Mouse (Mus musculus): ENCODE data around the gene Plxnd1. TPM values are rescaled to one million over a fixed set of nuclear protein-coding genes. Genes with fewer than 3 reads are reported as not detected.

The Plxnd1 gene
- total and polyA plus RNA-seq, 3 experiments = 58.8 to 90.6 (median 79.9) TPM

DNA sequence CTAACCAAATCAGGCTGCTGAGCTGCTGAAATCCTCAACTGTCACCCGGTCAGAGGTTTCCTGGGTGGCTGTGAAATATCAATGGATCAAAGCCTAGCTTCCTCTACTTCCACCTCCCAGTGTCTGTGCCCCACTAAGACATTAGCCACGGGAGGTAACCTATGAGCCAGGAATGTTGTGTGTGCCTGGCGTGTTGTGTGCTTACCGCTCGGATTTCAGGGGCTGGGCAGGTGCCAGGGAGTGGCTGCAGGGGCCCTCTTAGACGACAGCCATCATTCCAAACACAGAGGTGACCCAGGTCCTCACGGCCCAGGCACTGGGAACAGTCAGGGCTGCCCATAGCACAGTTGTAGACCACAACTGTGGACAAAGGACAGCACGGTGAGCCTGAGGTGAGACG is 25.7 kb downstream of the Plxnd1 start:
- Histone ChIP-seq H3K4me1 (ENCODE audit: control insufficient read depth, insufficient read depth, low read length) (peaks cover 21% of the 10 kb centered on the region), H3K36me3 (ENCODE audit: control insufficient read depth, insufficient read depth, low read length) (peaks cover 7% of the 10 kb centered on the region), H3K9ac (ENCODE audit: low read depth, low read length) (no peak overlapping the region), H3K27ac (peak overlapping the region; percentile 15), H3K79me2 (replicated peaks; ENCODE audit: control insufficient read depth, insufficient read depth, low read length) (no peaks in the 10 kb centered on the region), H3K27me3 (ENCODE audit: control insufficient read depth, insufficient read depth, low read length) (no peaks in the 10 kb centered on the region), H3K4me3 (no peak overlapping the region)
- 66% methylated on average over 9 of the region's 9 CpGs for WGBS
- TF ChIP-seq POLR2A (IDR thresholded peaks at IDR 0.05; ENCODE audit: insufficient read depth, low read depth, low read length) = no peak
- no peak for TF ChIP-seq CTCF (IDR thresholded peaks at IDR 0.05)
- no peak for TF ChIP-seq EP300 (IDR thresholded peaks at IDR 0.05; ENCODE audit: insufficient read depth, low read depth, low read length)
- intact Hi-C loops (cut with DNase I) = no loop called here
- DNase-seq = no peak

DNA sequence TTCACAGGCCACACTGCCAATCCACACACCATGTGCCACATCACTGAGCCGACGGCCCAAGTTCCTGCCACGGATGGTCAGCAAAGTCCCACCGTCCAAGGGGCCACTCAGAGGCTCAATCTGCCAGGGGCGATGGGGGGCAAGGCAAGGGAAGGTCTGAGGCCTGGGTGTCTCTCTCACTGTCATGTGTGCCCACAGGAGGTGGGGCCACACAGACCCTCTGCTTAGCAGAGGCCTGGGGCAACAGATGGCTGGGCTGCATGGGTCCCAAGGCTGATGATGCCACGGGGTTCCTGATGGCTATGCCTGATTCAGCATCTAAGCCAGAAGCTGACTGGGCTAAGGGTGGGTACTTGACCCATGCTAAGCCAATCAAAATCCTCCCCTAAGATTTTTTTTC is 26.1 kb downstream of the Plxnd1 start:
- Histone ChIP-seq H3K9ac (ENCODE audit: low read depth, low read length) (no peak overlapping the region), H3K79me2 (replicated peaks; ENCODE audit: control insufficient read depth, insufficient read depth, low read length) (no peaks in the 10 kb centered on the region), H3K4me1 (ENCODE audit: control insufficient read depth, insufficient read depth, low read length) (peaks cover 19% of the 10 kb centered on the region), H3K27ac (no peak overlapping the region; the same call in 1 of the 2 replicates), H3K36me3 (ENCODE audit: control insufficient read depth, insufficient read depth, low read length) (peaks cover 7% of the 10 kb centered on the region), H3K4me3 (no peak overlapping the region), H3K27me3 (ENCODE audit: control insufficient read depth, insufficient read depth, low read length) (no peaks in the 10 kb centered on the region)
- WGBS = 78% methylated on average over 6 of the region's 6 CpGs
- intact Hi-C loops (cut with DNase I) = no loop called here
- TF ChIP-seq CTCF (IDR thresholded peaks at IDR 0.05) = no peak
- no peak for DNase-seq

DNA sequence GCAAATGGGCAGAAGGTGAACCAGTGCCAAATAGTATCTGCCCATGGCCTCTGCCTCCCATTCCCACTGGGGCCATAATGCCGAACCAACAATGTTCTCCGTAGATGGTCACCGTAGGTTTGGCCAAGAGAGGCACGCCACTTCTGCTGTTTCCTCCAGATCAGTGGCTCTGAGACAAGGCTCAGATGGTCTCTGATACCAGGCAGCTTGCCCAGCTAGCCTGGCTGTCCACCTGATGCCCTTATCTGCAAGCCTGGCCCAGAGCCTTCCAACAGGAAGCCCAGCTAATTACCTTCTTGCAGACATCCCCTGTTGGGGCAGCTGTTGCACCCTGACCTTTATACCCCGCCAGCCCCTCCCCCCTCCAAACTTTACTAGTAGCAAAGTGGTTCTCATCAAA is 26.7 kb downstream of the Plxnd1 start:
- Histone ChIP-seq H3K4me1 (ENCODE audit: control insufficient read depth, insufficient read depth, low read length) (peaks cover 17% of the 10 kb centered on the region), H3K4me3 (no peak overlapping the region)
- intact Hi-C loops (cut with DNase I) = no loop called here

DNA sequence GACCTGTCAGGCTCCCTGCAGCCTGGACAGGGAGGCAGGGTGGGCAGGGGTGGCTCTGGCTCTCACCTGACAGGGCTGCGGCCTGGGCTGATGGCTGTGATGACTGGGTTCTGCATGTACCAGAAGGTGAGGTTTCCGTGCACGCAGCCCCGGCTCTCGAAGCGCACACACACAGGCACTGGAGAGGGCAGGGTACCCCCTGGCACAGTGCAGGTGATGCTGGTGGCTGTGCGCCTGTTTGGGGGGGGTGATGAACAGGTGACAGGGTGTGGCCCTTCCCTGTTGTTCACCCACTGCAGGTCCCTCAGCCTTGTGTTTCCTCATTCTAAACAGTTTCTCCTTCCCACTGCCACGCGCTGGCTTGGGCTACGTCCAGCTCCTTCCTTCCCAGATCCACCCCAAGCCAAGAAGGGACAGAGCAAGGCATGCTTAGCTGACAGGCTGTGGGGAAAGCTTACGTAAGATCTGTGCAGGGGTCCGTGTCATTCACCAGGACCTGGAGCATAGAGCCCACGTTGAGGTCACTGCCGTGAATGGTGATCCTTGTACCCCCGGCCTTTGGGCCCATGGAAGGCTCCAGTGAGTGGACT is 27.4 kb downstream of the Plxnd1 start:
- intact Hi-C loops (cut with DNase I) = no loop called here
- TF ChIP-seq POLR2A (IDR thresholded peaks at IDR 0.05; ENCODE audit: insufficient read depth, low read depth, low read length) (no peak), EP300 (IDR thresholded peaks at IDR 0.05; ENCODE audit: insufficient read depth, low read depth, low read length) (no peak), CTCF (IDR thresholded peaks at IDR 0.05) (no peak)
- 73% methylated on average over 15 of the region's 15 CpGs for WGBS
- Histone ChIP-seq H3K4me3 (no peak overlapping the region), H3K79me2 (replicated peaks; ENCODE audit: control insufficient read depth, insufficient read depth, low read length) (no peaks in the 10 kb centered on the region), H3K27ac (peak overlapping the region; percentile 36; the same call in 1 of the 2 replicates), H3K4me1 (ENCODE audit: control insufficient read depth, insufficient read depth, low read length) (peaks cover 16% of the 10 kb centered on the region), H3K9ac (ENCODE audit: low read depth, low read length) (no peak overlapping the region), H3K27me3 (ENCODE audit: control insufficient read depth, insufficient read depth, low read length) (no peaks in the 10 kb centered on the region), H3K36me3 (ENCODE audit: control insufficient read depth, insufficient read depth, low read length) (peaks cover 3% of the 10 kb centered on the region; the same call in 1 of the 2 replicates)
- DNase-seq = peak in 1 of 2 experiments; percentile 40

More for the DNA sequence above, 26.7 kb downstream of the Plxnd1 start:
- TF ChIP-seq CTCF (IDR thresholded peaks at IDR 0.05) = no peak
- TF ChIP-seq EP300 (IDR thresholded peaks at IDR 0.05; ENCODE audit: insufficient read depth, low read depth, low read length) = no peak
- no peak for TF ChIP-seq POLR2A (IDR thresholded peaks at IDR 0.05; ENCODE audit: insufficient read depth, low read depth, low read length)
- DNase-seq = no peak
- Histone ChIP-seq H3K36me3 (ENCODE audit: control insufficient read depth, insufficient read depth, low read length) (peaks cover 7% of the 10 kb centered on the region), H3K27me3 (ENCODE audit: control insufficient read depth, insufficient read depth, low read length) (no peaks in the 10 kb centered on the region), H3K9ac (ENCODE audit: low read depth, low read length) (no peak overlapping the region), H3K27ac (peak overlapping the region; percentile 36; the same call in 1 of the 2 replicates), H3K79me2 (replicated peaks; ENCODE audit: control insufficient read depth, insufficient read depth, low read length) (no peaks in the 10 kb centered on the region)
- 52% methylated on average over 5 of the region's 5 CpGs for WGBS

DNA sequence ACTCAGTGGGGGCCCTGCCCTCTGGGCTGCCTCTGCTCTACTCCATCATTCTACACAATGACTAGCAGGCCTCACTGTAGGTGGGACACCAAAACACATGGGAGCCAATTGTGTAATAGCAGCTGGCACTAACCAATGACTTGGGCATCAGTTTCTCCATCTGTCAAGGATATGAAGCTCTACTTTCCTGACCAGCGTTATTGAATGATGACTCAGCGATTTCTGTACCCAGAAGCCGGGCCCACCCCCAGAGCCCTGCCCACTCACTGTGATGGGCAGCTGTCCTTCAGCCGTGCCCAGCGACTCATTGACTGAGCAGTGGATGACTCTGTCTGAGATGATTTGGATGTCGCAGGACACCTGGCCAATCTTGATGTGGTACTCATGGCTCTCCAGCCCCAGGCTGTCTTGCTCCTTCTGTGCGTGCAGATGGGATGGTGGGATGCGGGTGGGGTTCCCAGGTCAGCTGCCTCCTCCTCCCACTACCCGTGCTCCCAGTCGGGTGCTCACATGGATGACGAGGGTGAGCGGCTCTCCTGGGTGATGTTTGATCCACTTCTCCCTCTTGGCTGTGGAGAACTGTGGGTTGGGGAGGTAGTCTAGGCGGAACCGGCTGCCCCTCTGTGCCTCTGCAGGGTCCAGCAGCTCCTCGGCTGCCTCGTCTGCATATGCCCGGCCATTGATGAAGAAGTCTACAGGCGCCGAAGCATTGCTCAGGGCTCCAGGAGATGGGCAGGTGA is 28.4 kb downstream of the Plxnd1 start:
- Histone ChIP-seq H3K27me3 (ENCODE audit: control insufficient read depth, insufficient read depth, low read length) (no peaks in the 10 kb centered on the region), H3K4me3 (no peak overlapping the region), H3K36me3 (ENCODE audit: control insufficient read depth, insufficient read depth, low read length) (peaks cover 7% of the 10 kb centered on the region), H3K9ac (ENCODE audit: low read depth, low read length) (no peak overlapping the region), H3K4me1 (ENCODE audit: control insufficient read depth, insufficient read depth, low read length) (peaks cover 20% of the 10 kb centered on the region), H3K27ac (no peak overlapping the region), H3K79me2 (replicated peaks; ENCODE audit: control insufficient read depth, insufficient read depth, low read length) (no peaks in the 10 kb centered on the region)
- DNase-seq = no peak
- no peak for TF ChIP-seq CTCF (IDR thresholded peaks at IDR 0.05)
- TF ChIP-seq EP300 (IDR thresholded peaks at IDR 0.05; ENCODE audit: insufficient read depth, low read depth, low read length) = no peak
- 84% methylated on average over 19 of the region's 19 CpGs for WGBS
- intact Hi-C loops (cut with DNase I) = no loop called here

DNA sequence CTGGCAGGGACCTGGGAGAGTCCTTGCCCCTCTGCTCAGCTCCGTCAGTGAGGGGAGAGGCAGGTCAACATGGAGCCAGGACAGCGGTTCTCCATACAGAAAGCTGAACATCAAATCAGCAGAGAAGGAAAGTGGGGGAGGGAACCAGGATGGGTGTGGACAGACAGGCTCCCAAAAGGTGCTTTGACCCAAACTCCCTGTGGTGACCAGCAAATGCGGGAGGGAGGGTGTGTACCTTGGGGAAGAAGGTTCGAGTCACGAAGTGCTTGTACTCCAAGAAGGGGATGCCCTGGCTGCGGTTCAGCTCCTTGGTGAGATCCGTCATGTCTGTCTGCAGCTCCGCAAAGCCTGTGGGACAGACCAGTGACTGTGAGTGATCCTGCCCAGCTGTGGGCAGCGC is 31.1 kb downstream of the Plxnd1 start:
- peak in 1 of 2 experiments; percentile 50 for DNase-seq
- peaks cover 12% of the 10 kb centered on the region for H3K36me3 ChIP-seq (ENCODE audit: control insufficient read depth, insufficient read depth, low read length)

More for the DNA sequence above, 31.1 kb downstream of the Plxnd1 start:
- Histone ChIP-seq H3K4me1 (ENCODE audit: control insufficient read depth, insufficient read depth, low read length) (peaks cover 33% of the 10 kb centered on the region), H3K79me2 (replicated peaks; ENCODE audit: control insufficient read depth, insufficient read depth, low read length) (no peaks in the 10 kb centered on the region), H3K27me3 (ENCODE audit: control insufficient read depth, insufficient read depth, low read length) (no peaks in the 10 kb centered on the region), H3K9ac (ENCODE audit: low read depth, low read length) (no peak overlapping the region), H3K27ac (peak overlapping the region; percentile 78), H3K4me3 (no peak overlapping the region)
- no peak for TF ChIP-seq POLR2A (IDR thresholded peaks at IDR 0.05; ENCODE audit: insufficient read depth, low read depth, low read length)
- no peak for TF ChIP-seq CTCF (IDR thresholded peaks at IDR 0.05)
- no peak for TF ChIP-seq EP300 (IDR thresholded peaks at IDR 0.05; ENCODE audit: insufficient read depth, low read depth, low read length)
- intact Hi-C loops (cut with DNase I) = loop anchor here (2.0 to 5.0 kb wide), 2 partner anchors 41 to 61 kb away; no protein-coding TSS in a partner anchor
- WGBS = 57% methylated on average over 9 of the region's 9 CpGs

Measured in heart, adult 2 months (tissue).